Mouse (Mus musculus) liver, embryonic 15.5 days (tissue): ENCODE measurements at regions not wholly inside any gene's neighbourhood (a gene's known extent, or its start where the extent isn't known, plus 50 kb on each side); places are given as distances from the start of the nearest gene placed in this dataset.

Experiments
- ATAC-seq: fragments of 200-750 bp; cut with Nextera tagmentation; 2 replicates; pipeline ENCODE4 v1.8.0; 2017; ENCODE audit warnings: moderate number of reproducible peaks, mild to moderate bottlenecking, moderate library complexity; ENCODE audit not compliant: insufficient read depth
- H3K27ac ChIP-seq: fragments of 300-500 bp; sonication (generic); replicated peaks from 2 replicates; pipeline ENCODE4 v1.5.1; 2015; ENCODE audit warnings: mild to moderate bottlenecking, inconsistent platforms
- H3K27me3 ChIP-seq: fragments of 300-500 bp; sonication (generic); 2 replicates; pipeline ENCODE4 v1.6.1; 2015; ENCODE audit warnings: mild to moderate bottlenecking, inconsistent platforms
- H3K36me3 ChIP-seq: fragments of 300-500 bp; sonication (generic); replicated peaks from 2 replicates; pipeline ENCODE4 v1.6.1; 2015; ENCODE audit warnings: moderate library complexity, mild to moderate bottlenecking, inconsistent platforms
- H3K4me1 ChIP-seq: fragments of 300-500 bp; sonication (generic); replicated peaks from 2 replicates; pipeline ENCODE4 v1.6.1; 2015; ENCODE audit warnings: inconsistent platforms
- H3K4me2 ChIP-seq: fragments of 300-500 bp; sonication (generic); 2 replicates; pipeline ENCODE4 v1.6.1; 2015; ENCODE audit warnings: moderate library complexity, mild to moderate bottlenecking, inconsistent platforms
- H3K4me3 ChIP-seq: fragments of 300-500 bp; sonication (generic); replicated peaks from 2 replicates; pipeline ENCODE4 v1.5.1; 2015; ENCODE audit warnings: mild to moderate bottlenecking, inconsistent platforms
- H3K9ac ChIP-seq: fragments of 300-500 bp; sonication (generic); 2 replicates; pipeline ENCODE4 v1.6.1; 2015; ENCODE audit warnings: moderate library complexity, mild to moderate bottlenecking, inconsistent platforms
- H3K9me3 ChIP-seq: fragments of 300-500 bp; sonication (generic); replicated peaks from 2 replicates; pipeline ENCODE4 v1.6.1; 2016; ENCODE audit warnings: inconsistent platforms
- WGBS: fragments of 180-500 bp; shearing (Covaris S2); methylation state at CpG from one replicate; pipeline ENCODE4 v1.1.7; 2015; ENCODE audit warnings: mixed read lengths; ENCODE audit not compliant: insufficient replicate concordance; 5-methylcytosine and 5-hydroxymethylcytosine counted together

DNA sequence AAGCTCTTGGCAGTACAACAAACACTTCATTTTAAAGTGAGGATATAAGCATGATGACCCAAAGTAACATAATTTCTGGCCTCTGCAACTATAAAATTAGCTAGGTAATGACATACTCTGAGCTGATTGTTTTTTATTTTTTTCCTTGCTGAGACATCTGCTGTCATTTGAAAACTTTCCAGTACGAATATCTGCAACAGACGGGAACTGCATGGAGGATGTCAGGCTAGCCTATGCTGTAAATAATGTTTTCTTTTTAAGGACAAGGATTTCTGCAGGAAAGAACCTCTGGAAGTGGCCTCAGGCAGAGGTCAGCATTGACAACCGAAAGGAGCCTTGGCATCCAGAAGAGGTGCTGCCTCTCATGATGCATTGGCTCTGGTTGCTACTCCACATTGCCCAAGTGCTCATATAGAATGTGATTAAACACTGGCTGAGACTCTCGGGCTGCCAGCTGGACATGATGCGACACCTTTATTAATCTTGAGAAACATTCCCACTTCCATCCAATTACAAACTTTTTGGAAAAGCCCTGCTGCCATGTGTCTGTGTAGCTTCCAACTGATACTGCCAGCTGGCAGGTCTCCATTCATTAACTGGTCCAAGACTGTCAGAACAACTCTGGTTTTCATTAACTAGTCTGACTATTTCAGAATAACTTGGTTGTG lies 837.9 kb downstream of the Ryr2 start:
- ATAC-seq: no peak
- H3K4me1 ChIP-seq: no peaks in the 10 kb centered on the region
- H3K4me3 ChIP-seq: no peak overlapping the region
- H3K36me3 ChIP-seq: no peaks in the 10 kb centered on the region
- no peaks in the 10 kb centered on the region for H3K27me3 ChIP-seq
- WGBS: 57% methylated on average over 5 of the region's 5 CpGs
- no peaks in the 10 kb centered on the region for H3K9me3 ChIP-seq
- H3K27ac ChIP-seq: no peak overlapping the region
- no peak overlapping the region for H3K4me2 ChIP-seq
- no peak overlapping the region for H3K9ac ChIP-seq

DNA sequence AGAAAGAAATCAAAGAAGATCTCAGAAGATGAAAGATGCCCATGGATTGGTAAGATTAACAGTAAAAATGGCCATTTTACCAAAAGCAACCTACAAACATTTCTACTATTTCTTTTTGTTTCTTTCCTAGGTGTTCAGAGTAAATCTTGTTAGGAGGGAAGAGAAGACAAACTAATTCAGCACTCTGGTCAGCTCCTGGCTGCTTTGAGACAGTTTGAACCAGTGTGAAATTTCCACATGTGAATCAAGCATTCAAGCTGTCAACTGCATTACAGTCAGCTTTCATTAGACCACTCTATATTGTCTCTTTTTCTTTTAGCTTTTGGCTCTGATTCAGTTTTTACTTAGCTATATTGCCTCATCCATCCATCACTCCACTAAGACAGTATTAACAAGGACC lies 859.2 kb downstream of the Ryr2 start:
- Histone ChIP-seq H3K27ac (no peak overlapping the region), H3K4me1 (no peaks in the 10 kb centered on the region), H3K9ac (no peak overlapping the region), H3K9me3 (no peaks in the 10 kb centered on the region), H3K4me2 (no peak overlapping the region), H3K27me3 (no peaks in the 10 kb centered on the region), H3K36me3 (no peaks in the 10 kb centered on the region), H3K4me3 (no peak overlapping the region)
- ATAC-seq: no peak

DNA sequence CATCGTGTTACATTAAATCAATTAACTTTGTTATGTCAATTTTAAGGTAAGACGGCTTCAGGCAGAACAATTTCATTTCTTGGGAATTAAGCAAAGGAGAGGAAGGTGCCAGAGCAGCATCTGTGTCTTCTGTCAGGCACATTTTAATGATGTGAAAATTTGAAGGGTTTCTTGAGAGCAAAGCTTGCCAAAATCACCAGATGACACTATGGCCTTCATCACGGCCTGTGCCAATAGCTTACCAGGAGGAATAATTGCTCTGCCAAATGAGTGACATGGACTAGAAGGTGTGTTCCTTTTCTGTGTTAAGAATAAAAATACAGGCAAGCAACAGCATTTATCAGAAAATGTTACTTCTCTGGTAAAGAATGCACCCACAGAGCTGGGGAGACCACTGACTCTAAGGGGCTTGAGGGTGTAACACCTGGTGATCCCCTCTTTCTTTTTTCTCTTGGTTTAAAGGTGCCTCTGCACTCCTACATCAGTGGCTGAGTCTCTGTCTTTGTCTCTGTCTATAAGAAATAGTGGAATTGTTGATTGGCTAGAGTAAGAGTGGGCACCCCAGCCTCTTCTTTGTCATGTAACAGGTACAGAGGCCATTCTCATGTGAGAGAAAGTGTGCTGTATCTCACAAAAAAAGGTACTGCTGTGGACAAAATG lies 856.2 kb upstream of the Chrm3 start:
- Histone ChIP-seq H3K4me3 (no peak overlapping the region), H3K27me3 (no peaks in the 10 kb centered on the region)
- no peak for ATAC-seq

DNA sequence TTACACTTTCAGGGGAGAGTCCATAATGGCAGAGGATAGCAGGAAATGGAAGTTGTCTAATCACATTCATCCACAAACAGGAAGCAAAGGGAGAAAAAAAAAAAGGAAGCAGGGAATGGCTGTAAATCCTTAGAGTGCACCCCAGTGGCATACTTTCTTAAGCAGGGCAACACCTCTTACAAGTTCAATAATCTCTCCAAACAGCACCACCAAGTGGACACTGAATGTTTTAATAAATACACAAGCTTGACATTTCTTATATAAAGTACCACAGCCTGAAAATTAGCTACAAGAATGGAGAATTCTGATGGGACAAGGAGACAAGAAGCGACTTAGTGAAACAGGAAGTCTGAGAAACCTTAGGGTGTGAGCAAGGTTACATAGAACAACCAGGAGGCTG lies 849.5 kb upstream of the Chrm3 start:
- no peak overlapping the region for H3K9ac ChIP-seq
- no peaks in the 10 kb centered on the region for H3K4me1 ChIP-seq
- ATAC-seq: no peak
- 70% methylated on average over 1 of the region's 1 CpGs for WGBS
- no peaks in the 10 kb centered on the region for H3K36me3 ChIP-seq
- H3K27me3 ChIP-seq: no peaks in the 10 kb centered on the region
- no peak overlapping the region for H3K27ac ChIP-seq
- no peak overlapping the region for H3K4me3 ChIP-seq
- H3K9me3 ChIP-seq: no peaks in the 10 kb centered on the region
- H3K4me2 ChIP-seq: no peak overlapping the region

More for the DNA sequence above, 856.2 kb upstream of the Chrm3 start:
- Histone ChIP-seq H3K4me1 (no peaks in the 10 kb centered on the region), H3K4me2 (no peak overlapping the region), H3K36me3 (no peaks in the 10 kb centered on the region), H3K9me3 (no peaks in the 10 kb centered on the region), H3K9ac (no peak overlapping the region), H3K27ac (no peak overlapping the region)
- WGBS: 73% methylated on average over 3 of the region's 3 CpGs

DNA sequence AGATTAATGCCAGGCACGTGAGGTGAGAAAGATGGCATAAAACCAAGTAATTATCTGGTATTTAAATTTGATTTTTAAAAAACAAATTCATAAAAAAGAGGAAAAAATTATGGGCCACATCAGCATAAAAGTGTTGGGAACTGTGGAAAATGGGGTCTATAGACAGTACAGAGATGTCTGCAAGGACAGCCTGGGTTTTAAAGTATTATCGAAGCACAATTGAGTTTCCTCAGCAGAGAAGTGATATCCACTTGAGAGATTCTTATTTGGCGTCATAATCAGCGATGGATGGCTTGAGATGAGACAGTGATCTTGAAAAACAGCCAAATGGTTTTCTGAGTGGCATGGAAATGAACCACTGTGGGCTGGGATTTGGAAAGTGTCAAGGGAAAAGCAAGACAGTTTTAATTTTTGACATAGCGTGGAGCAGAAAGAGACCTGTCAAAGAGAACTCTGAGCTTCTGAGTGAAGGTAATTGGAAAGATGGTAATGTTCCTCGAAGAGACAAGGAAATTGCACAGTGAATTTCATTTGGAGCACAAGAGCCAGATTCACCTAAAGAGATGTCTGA lies 844.7 kb upstream of the Chrm3 start:
- Histone ChIP-seq H3K36me3 (no peaks in the 10 kb centered on the region), H3K9ac (no peak overlapping the region), H3K27me3 (no peaks in the 10 kb centered on the region), H3K4me1 (no peaks in the 10 kb centered on the region), H3K4me3 (no peak overlapping the region), H3K9me3 (no peaks in the 10 kb centered on the region), H3K27ac (no peak overlapping the region), H3K4me2 (no peak overlapping the region)
- 65% methylated on average over 6 of the region's 6 CpGs for WGBS
- no peak for ATAC-seq

DNA sequence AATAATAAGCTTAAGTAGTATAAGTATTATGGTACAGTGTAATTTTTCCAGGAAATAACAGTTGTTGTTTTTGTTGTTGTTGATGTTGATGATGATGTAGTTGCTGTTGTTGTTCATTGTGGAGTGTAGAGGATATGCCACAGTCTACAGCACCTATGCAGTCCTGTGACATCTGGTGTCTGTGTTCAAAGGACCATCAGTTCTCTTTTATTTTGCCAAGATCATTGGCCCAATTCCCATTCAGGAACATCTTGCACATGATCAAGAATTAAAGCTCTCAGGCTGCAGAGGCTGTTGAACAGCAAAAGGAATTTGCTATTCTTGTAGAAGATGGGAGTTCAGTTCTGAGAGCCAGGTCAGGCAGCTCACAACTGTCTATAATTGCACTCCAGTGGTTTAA lies 841.3 kb upstream of the Chrm3 start:
- no peaks in the 10 kb centered on the region for H3K36me3 ChIP-seq
- no peak overlapping the region for H3K9ac ChIP-seq
- no peak overlapping the region for H3K4me3 ChIP-seq
- ATAC-seq: no peak
- no peak overlapping the region for H3K4me2 ChIP-seq
- no peaks in the 10 kb centered on the region for H3K4me1 ChIP-seq
- no peak overlapping the region for H3K27ac ChIP-seq
- H3K27me3 ChIP-seq: no peaks in the 10 kb centered on the region
- H3K9me3 ChIP-seq: no peaks in the 10 kb centered on the region

DNA sequence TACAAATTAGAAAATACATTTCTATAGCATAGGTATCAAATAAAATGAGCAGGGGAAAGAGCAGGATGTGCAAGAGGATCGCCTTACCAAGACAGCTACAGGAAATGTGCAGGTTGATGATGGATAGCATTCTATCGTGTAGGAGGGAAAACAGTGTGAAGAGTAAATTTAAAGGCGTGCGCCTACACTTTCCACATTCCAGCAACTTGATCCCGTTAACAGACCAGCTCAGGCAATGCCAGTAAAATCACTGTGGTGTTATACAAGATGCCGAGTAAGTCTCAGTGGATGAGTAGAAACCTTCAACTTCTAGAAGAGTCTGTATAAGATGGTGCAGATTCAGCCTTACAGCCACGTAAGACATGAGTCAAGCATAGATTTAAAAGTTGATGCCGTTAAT lies 831.8 kb upstream of the Chrm3 start:
- no peak for ATAC-seq
- no peaks in the 10 kb centered on the region for H3K27me3 ChIP-seq
- no peak overlapping the region for H3K4me2 ChIP-seq
- H3K9me3 ChIP-seq: no peaks in the 10 kb centered on the region
- WGBS: 69% methylated on average over 8 of the region's 8 CpGs
- H3K27ac ChIP-seq: no peak overlapping the region
- H3K36me3 ChIP-seq: no peaks in the 10 kb centered on the region
- no peak overlapping the region for H3K4me3 ChIP-seq
- H3K9ac ChIP-seq: no peak overlapping the region
- H3K4me1 ChIP-seq: no peaks in the 10 kb centered on the region

DNA sequence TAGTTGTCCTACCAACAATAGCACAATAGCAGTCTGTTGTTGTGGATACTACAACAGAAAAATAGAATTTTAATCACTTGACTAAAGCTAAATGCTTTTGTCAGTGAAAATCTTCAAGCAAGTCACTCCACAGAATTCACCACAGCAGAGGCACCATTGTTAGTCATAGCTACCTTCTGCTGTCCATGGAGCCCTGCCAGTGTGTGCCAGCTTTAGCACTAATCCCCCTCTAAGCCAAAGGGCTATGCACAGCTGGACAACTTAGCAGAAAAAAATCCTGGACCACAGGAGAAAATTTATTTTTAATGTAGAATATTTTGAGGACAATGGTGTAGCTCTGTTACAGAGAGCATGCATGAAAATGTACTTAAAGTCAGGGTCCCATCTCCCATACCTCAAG lies 820.5 kb upstream of the Chrm3 start:
- Histone ChIP-seq H3K27me3 (no peaks in the 10 kb centered on the region), H3K27ac (no peak overlapping the region), H3K4me2 (no peak overlapping the region), H3K36me3 (no peaks in the 10 kb centered on the region), H3K4me1 (no peaks in the 10 kb centered on the region), H3K9ac (no peak overlapping the region), H3K9me3 (no peaks in the 10 kb centered on the region), H3K4me3 (no peak overlapping the region)
- no peak for ATAC-seq

DNA sequence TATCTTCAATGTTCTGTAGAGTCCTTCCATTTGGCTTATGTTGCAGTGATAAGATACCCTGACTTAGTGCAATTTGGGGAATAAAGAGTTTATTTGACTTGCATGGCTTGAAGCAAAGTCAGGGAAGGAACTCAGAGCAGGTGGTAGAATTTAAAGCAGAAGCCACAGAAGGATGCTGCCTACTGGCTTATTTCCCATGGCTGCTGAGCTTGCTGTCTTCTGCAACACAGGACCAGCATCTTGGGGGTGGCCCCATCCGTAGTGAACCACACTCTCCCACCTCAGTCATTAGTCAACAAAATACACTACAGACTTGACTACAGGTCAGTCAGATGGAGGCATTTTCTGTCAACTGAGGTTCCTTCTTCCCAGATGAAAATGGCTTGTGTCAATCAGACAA lies 819.7 kb upstream of the Chrm3 start:
- Histone ChIP-seq H3K9me3 (no peaks in the 10 kb centered on the region), H3K27me3 (no peaks in the 10 kb centered on the region), H3K27ac (no peak overlapping the region), H3K4me2 (no peak overlapping the region), H3K4me1 (no peaks in the 10 kb centered on the region), H3K4me3 (no peak overlapping the region), H3K9ac (no peak overlapping the region), H3K36me3 (no peaks in the 10 kb centered on the region)
- ATAC-seq: no peak
- WGBS: 54% methylated on average over 1 of the region's 1 CpGs

DNA sequence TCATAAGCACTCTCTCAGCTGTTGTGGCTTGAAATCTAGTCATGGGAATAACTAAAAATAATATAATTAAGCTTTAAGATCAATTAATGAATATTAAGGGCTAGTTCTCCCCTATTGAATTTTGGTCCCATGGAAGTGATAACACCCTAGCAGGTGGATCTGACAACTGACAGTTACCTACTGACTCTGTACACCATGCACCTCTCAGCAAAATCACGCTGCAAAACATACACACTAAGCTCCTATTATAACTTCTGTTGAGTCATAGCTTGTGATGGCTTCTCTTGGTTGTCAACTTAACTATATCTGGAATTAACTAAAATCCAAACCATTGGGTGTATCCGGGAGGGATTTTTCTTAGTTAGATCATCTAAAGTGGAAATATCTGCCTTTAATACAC lies 817.9 kb upstream of the Chrm3 start:
- no peaks in the 10 kb centered on the region for H3K4me1 ChIP-seq
- no peak overlapping the region for H3K4me3 ChIP-seq
- WGBS: 51% methylated on average over 2 of the region's 2 CpGs
- ATAC-seq: no peak
- H3K36me3 ChIP-seq: no peaks in the 10 kb centered on the region
- no peaks in the 10 kb centered on the region for H3K9me3 ChIP-seq
- H3K27me3 ChIP-seq: no peaks in the 10 kb centered on the region
- no peak overlapping the region for H3K27ac ChIP-seq
- no peak overlapping the region for H3K9ac ChIP-seq
- H3K4me2 ChIP-seq: no peak overlapping the region

DNA sequence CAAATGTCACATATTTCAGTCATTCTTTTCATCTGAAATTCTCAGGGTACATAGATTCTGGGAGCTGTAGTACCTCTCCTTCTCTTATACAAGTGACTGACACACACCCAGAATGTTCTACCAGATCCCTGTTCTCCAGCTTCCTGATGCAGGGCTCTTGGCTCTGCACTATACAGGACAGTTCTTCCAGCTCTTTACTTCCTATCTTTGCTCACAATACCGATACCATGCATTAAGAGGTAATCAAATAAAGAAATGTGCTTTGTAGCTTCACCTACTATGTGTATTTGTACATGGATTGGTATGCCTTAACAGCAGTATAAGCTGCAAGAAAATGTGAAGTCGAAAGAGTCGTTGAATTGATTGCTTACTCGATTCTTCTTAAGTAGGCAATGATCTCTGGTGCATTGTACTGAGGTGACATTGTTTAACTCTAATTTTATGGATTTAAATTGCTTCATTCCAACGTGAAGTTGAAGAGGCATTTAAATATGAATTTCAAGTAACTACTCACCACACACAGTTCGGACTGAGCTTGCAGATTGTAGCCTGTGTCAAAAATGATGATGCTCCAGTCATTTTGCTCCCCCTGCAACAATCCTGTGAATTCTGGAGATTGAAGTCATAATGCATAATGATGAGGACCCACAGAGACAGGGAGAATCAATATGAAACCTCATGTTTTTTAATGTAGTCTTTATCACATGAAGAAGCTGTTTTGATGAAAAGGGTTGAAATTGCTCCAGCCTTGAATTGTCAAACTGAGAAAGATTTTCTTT lies 817.2 kb upstream of the Chrm3 start:
- no peak overlapping the region for H3K4me3 ChIP-seq
- no peak for ATAC-seq
- H3K9me3 ChIP-seq: no peaks in the 10 kb centered on the region
- 49% methylated on average over 6 of the region's 6 CpGs for WGBS
- H3K4me2 ChIP-seq: no peak overlapping the region
- no peak overlapping the region for H3K9ac ChIP-seq
- H3K36me3 ChIP-seq: no peaks in the 10 kb centered on the region
- no peak overlapping the region for H3K27ac ChIP-seq
- no peaks in the 10 kb centered on the region for H3K27me3 ChIP-seq
- no peaks in the 10 kb centered on the region for H3K4me1 ChIP-seq
